Mouse (Mus musculus): ENCODE data around the gene Dlg2. TPM values are rescaled to one million over a fixed set of nuclear protein-coding genes. Genes with fewer than 3 reads are reported as not detected.

Gene Dlg2
- 30.0 and 32.0 TPM in 2 replicates for polyA plus RNA-seq (2014; fragmentation: Nextera tagmentation; extraction: Ambion mirVana)

- peaks cover 9% of the 10 kb centered on the region for H3K4me1 ChIP-seq (replicated peaks; ENCODE audit: control insufficient read depth, insufficient read depth, low read length)
- no peaks in the 10 kb centered on the region for H3K9me3 ChIP-seq (ENCODE audit: control insufficient read depth, low read length)
- WGBS, result under 1% methylated on average over 32 of the region's 32 CpGs
- peaks cover 3% of the 10 kb centered on the region; the same call in 1 of the 2 replicates for H3K27me3 ChIP-seq (ENCODE audit: control insufficient read depth, insufficient read depth, low read length)
- ATAC-seq (ENCODE audit: low FRiP score) (peak; percentile 70; the same call in 1 of the 2 replicates), DNase-seq (ENCODE audit: low spot score) (peak; percentile 56)
- peak within 1 kb of the TSS; percentile 70 for H3K4me2 ChIP-seq (replicated peaks)
- peak within 1 kb of the TSS; percentile 87 for H3K27ac ChIP-seq
- H3K4me3 ChIP-seq (replicated peaks; ENCODE audit: low read length), result peak within 1 kb of the TSS; percentile 57
- no peaks in the 10 kb centered on the region for H3K36me3 ChIP-seq (replicated peaks; ENCODE audit: control insufficient read depth, insufficient read depth)
- H3K9ac ChIP-seq, result peak within 1 kb of the TSS; percentile 76
Observed at GRCm38 (mm10) chr7:90476313-90477245, at the start of gene Dlg2. TSS of gene Dlg2 (plus strand) at chr7:90476672.

DNA sequence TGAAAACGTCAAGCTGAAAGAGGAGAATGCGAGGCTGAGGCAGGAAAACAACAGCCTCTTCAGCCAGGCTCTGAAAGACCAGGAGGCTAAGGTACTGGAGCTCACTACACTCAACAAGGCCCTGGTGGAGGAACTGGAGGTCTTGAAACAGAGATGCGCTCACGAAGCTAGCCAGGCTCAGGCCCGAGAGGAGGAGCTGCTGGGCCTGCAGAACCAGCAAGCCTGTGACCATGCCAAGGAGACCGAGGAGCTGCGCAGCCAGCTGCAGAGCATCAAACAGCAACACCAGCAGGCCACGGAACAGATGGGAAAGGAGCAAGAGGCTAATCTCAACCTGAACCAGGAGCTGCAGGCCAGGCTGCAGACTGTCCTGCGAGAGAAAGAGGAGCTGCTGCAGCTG is 49.5 kb upstream of the Dlg2 start:
- DNase-seq (ENCODE audit: low spot score) (no peak), ATAC-seq (ENCODE audit: low FRiP score) (no peak)
- no peak overlapping the region; the same call in 1 of the 2 replicates for H3K27ac ChIP-seq
- H3K4me1 ChIP-seq (replicated peaks; ENCODE audit: control insufficient read depth, insufficient read depth, low read length), result peaks cover 11% of the 10 kb centered on the region; the same call in 1 of the 2 replicates
- WGBS, result 70% methylated on average over 9 of the region's 9 CpGs
- no peaks in the 10 kb centered on the region for H3K27me3 ChIP-seq (ENCODE audit: control insufficient read depth, insufficient read depth, low read length)
- no peaks in the 10 kb centered on the region for H3K9me3 ChIP-seq (ENCODE audit: control insufficient read depth, low read length)
- no peaks in the 10 kb centered on the region for H3K36me3 ChIP-seq (replicated peaks; ENCODE audit: control insufficient read depth, insufficient read depth)
- peak overlapping the region; percentile 81 for H3K4me2 ChIP-seq (replicated peaks)
- peak overlapping the region; percentile 36 for H3K4me3 ChIP-seq (replicated peaks; ENCODE audit: low read length)
- H3K9ac ChIP-seq, result peak overlapping the region; percentile 52; the same call in 1 of the 2 replicates

GRCm38 (mm10) chr7:90432221-90432620 is 44.3 kb upstream of the Dlg2 start:
- Histone ChIP-seq H3K4me2 (replicated peaks) (no peak overlapping the region), H3K9me3 (ENCODE audit: control insufficient read depth, low read length) (no peaks in the 10 kb centered on the region)
- ATAC-seq (ENCODE audit: low FRiP score), result no peak

DNA sequence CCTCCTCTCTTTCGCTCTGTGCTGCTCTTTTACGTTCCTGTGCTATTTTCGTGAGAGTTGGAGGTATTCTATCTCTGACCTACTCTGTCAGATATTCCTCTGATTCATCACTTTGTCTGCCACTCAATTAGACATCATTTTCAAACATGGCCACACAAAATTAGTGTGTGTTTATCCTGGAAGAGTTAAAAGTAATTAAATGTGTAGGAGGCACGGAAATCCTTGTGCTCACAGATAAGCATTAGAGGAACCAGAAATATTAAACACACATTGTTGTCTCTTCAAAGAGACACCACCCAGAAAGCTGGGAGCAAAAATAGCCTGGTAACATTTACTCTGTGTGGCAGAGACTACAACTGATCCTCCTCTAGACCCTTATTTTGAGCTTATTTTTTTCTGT is 36.4 kb upstream of the Dlg2 start:
- H3K4me3 ChIP-seq (replicated peaks; ENCODE audit: low read length), result no peak overlapping the region
- H3K9ac ChIP-seq, result no peak overlapping the region
- H3K4me2 ChIP-seq (replicated peaks), result no peak overlapping the region
- no peaks in the 10 kb centered on the region for H3K4me1 ChIP-seq (replicated peaks; ENCODE audit: control insufficient read depth, insufficient read depth, low read length)
- H3K27ac ChIP-seq, result no peak overlapping the region
- no peak for DNase-seq (ENCODE audit: low spot score)
- no peaks in the 10 kb centered on the region for H3K9me3 ChIP-seq (ENCODE audit: control insufficient read depth, low read length)
- H3K36me3 ChIP-seq (replicated peaks; ENCODE audit: control insufficient read depth, insufficient read depth), result no peaks in the 10 kb centered on the region
- no peaks in the 10 kb centered on the region for H3K27me3 ChIP-seq (ENCODE audit: control insufficient read depth, insufficient read depth, low read length)
- 95% methylated on average over 4 of the region's 4 CpGs for WGBS
- ATAC-seq (ENCODE audit: low FRiP score), result no peak

More at GRCm38 (mm10) chr7:90432221-90432620, 44.3 kb upstream of the Dlg2 start:
- Histone ChIP-seq H3K4me3 (replicated peaks; ENCODE audit: low read length) (no peak overlapping the region), H3K4me1 (replicated peaks; ENCODE audit: control insufficient read depth, insufficient read depth, low read length) (0 out of 2 replicates have a peak, but pooled peaks cover under 1% of the 10 kb centered on the region), H3K36me3 (replicated peaks; ENCODE audit: control insufficient read depth, insufficient read depth) (no peaks in the 10 kb centered on the region), H3K27me3 (ENCODE audit: control insufficient read depth, insufficient read depth, low read length) (no peaks in the 10 kb centered on the region), H3K9ac (no peak overlapping the region), H3K27ac (no peak overlapping the region)
- DNase-seq (ENCODE audit: low spot score), result no peak

DNA sequence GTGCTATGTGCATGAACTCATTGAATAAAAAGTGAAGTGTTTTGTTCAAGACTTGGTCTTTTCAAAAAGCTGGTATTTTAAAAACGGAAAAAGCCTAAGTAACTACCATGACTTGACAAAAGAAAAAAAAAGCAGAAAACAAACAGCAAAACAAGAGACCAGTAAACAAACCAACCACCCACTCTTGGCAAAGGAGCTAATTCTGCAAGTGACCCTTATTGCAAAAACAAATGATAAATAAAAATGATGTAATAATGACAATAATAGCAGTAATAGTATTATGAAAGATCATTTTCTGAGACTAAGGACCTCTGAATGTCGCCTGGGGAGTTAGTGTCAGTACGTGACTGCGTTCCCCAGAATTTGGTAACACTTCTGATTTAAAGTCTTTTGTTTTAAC is 34.4 kb upstream of the Dlg2 start:
- Histone ChIP-seq H3K9ac (peak overlapping the region; percentile 99), H3K4me2 (replicated peaks) (peak overlapping the region; percentile 82), H3K36me3 (replicated peaks; ENCODE audit: control insufficient read depth, insufficient read depth) (peaks cover under 1% of the 10 kb centered on the region), H3K27ac (peak overlapping the region; percentile 98), H3K27me3 (ENCODE audit: control insufficient read depth, insufficient read depth, low read length) (no peaks in the 10 kb centered on the region), H3K9me3 (ENCODE audit: control insufficient read depth, low read length) (no peaks in the 10 kb centered on the region), H3K4me1 (replicated peaks; ENCODE audit: control insufficient read depth, insufficient read depth, low read length) (peaks cover 8% of the 10 kb centered on the region), H3K4me3 (replicated peaks; ENCODE audit: low read length) (peak overlapping the region; percentile 99)
- WGBS, result 6% methylated on average over 4 of the region's 4 CpGs
- peak; percentile 9; the same call in 1 of the 2 replicates for ATAC-seq (ENCODE audit: low FRiP score)
- no peak for DNase-seq (ENCODE audit: low spot score)

DNA sequence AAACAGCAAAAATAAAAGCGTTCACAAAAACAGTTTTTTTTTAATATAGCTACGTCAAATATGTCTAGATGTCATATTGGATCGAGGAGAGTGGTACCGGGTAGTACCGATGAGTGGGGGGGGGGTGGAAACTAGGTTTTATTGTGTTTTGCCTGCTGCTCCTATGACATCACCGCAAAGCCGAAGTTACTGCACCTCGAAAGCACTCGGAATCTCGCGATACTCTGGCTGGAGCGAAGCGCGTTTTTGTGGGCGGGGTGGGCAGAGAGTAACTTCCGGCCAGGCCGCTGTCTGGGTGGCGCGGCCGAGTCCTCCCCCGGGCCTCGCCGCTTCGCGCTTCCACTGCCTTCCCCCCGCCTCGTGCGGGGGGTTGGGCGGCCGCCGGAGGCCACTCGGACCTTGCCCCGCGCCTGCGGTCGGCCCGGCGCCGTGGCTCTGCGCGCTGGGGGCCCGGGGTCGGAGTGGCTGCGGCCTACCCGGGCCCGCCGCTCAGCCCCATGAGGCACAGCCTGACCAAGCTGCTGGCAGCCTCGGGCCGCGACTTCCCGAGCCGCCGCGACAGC is 33.9 kb upstream of the Dlg2 start, which contains the start of gene Crebzf:
TSS of gene Crebzf (plus strand) at position 212 of the 563 bp plus-strand sequence.
- ATAC-seq (ENCODE audit: low FRiP score) (peak; percentile 97), DNase-seq (ENCODE audit: low spot score) (peak; percentile 98)
- Histone ChIP-seq H3K9me3 (ENCODE audit: control insufficient read depth, low read length) (no peaks in the 10 kb centered on the region), H3K27me3 (ENCODE audit: control insufficient read depth, insufficient read depth, low read length) (no peaks in the 10 kb centered on the region), H3K4me2 (replicated peaks) (peak within 1 kb of the TSS; percentile 82), H3K36me3 (replicated peaks; ENCODE audit: control insufficient read depth, insufficient read depth) (peaks cover 6% of the 10 kb centered on the region), H3K9ac (peak within 1 kb of the TSS; percentile 99), H3K27ac (peak within 1 kb of the TSS; percentile 98), H3K4me3 (replicated peaks; ENCODE audit: low read length) (peak within 1 kb of the TSS; percentile 99), H3K4me1 (replicated peaks; ENCODE audit: control insufficient read depth, insufficient read depth, low read length) (peaks cover 8% of the 10 kb centered on the region)
- WGBS, result under 1% methylated on average over 43 of the region's 54 CpGs

- Histone ChIP-seq H3K9ac (peak overlapping the region; percentile 99), H3K4me1 (replicated peaks; ENCODE audit: control insufficient read depth, insufficient read depth, low read length) (peaks cover 8% of the 10 kb centered on the region), H3K9me3 (ENCODE audit: control insufficient read depth, low read length) (no peaks in the 10 kb centered on the region), H3K4me3 (replicated peaks; ENCODE audit: low read length) (peak overlapping the region; percentile 99), H3K27ac (peak overlapping the region; percentile 98), H3K27me3 (ENCODE audit: control insufficient read depth, insufficient read depth, low read length) (no peaks in the 10 kb centered on the region), H3K4me2 (replicated peaks) (peak overlapping the region; percentile 82), H3K36me3 (replicated peaks; ENCODE audit: control insufficient read depth, insufficient read depth) (peaks cover 12% of the 10 kb centered on the region)
- peak; percentile 63 for DNase-seq (ENCODE audit: low spot score)
- peak; percentile 77 for ATAC-seq (ENCODE audit: low FRiP score)
- WGBS, result under 1% methylated on average over 105 of the region's 123 CpGs
Observed at GRCm38 (mm10) chr7:90443101-90444091, 33.1 kb upstream of the Dlg2 start.

DNA sequence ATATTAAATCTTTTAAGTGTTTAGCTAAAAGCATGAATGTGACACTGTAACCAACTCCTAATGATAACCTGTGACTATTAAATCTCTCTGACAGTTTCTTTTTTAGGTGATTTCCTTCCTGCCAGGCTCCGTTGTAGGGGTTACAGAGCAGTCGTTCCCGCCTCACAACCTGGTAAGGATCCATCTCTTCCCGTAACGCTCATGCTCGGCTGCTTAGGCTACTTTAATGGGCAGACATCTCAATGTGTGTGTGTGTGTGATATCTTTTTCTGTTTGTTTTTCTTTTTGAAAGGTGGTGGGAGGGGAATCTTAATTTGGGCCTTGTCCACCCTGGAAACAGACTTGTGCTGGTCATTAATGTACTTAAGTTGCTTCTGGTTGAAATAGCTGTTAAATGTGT is 32.3 kb upstream of the Dlg2 start:
- peaks cover 12% of the 10 kb centered on the region for H3K36me3 ChIP-seq (replicated peaks; ENCODE audit: control insufficient read depth, insufficient read depth)
- no peak for ATAC-seq (ENCODE audit: low FRiP score)
- H3K4me1 ChIP-seq (replicated peaks; ENCODE audit: control insufficient read depth, insufficient read depth, low read length), result peaks cover 8% of the 10 kb centered on the region
- peak overlapping the region; percentile 99 for H3K9ac ChIP-seq
- 0% methylated on average over 6 of the region's 6 CpGs for WGBS
- H3K4me2 ChIP-seq (replicated peaks), result peak overlapping the region; percentile 82
- H3K27me3 ChIP-seq (ENCODE audit: control insufficient read depth, insufficient read depth, low read length), result no peaks in the 10 kb centered on the region
- no peaks in the 10 kb centered on the region for H3K9me3 ChIP-seq (ENCODE audit: control insufficient read depth, low read length)
- peak overlapping the region; percentile 98 for H3K27ac ChIP-seq
- DNase-seq (ENCODE audit: low spot score), result no peak
- H3K4me3 ChIP-seq (replicated peaks; ENCODE audit: low read length), result peak overlapping the region; percentile 99

Data from hindbrain, embryonic 14.5 days (tissue).